Mouse (Mus musculus) midbrain, embryonic 10.5 days (tissue): ENCODE results near the gene Dhx8. TPM values are rescaled to one million over a fixed set of nuclear protein-coding genes. Genes with fewer than 3 reads are reported as not detected.

Experiments
- DNase-seq: peaks from one replicate; pipeline ENCODE4 v3.0.0-alpha.2; 2017; ENCODE audit warnings: low spot score
- H3K27ac ChIP-seq: fragments of 300-500 bp; sonication (generic); replicated peaks from 2 replicates; pipeline ENCODE4 v1.5.1; 2016; ENCODE audit warnings: mild to moderate bottlenecking
- H3K27me3 ChIP-seq: fragments of 300-500 bp; sonication (generic); 2 replicates; pipeline ENCODE4 v1.6.1; 2016; ENCODE audit warnings: low read depth, mild to moderate bottlenecking; ENCODE audit not compliant: poor library complexity, severe bottlenecking
- H3K36me3 ChIP-seq: fragments of 300-500 bp; sonication (generic); 2 replicates; pipeline ENCODE4 v1.6.1; 2016; ENCODE audit warnings: mild to moderate bottlenecking, moderate library complexity
- H3K4me1 ChIP-seq: fragments of 300-500 bp; sonication (generic); 2 replicates; pipeline ENCODE4 v1.6.1; 2016
- H3K4me3 ChIP-seq: fragments of 300-500 bp; sonication (generic); 2 replicates; pipeline ENCODE4 v1.5.1; 2016; ENCODE audit warnings: mild to moderate bottlenecking, moderate library complexity
- H3K9me3 ChIP-seq: fragments of 300-500 bp; sonication (generic); replicated peaks from 2 replicates; pipeline ENCODE4 v1.6.1; 2016; ENCODE audit warnings: mild to moderate bottlenecking
- WGBS: fragments of 180-500 bp; shearing (Covaris S2); methylation state at CpG from one replicate; pipeline ENCODE4 v1.1.7; 2016; 5-methylcytosine and 5-hydroxymethylcytosine counted together
- polyA plus RNA-seq: library from polyadenylated mRNA; unstranded; fragments of >200 nt; fragmentation: Nextera tagmentation; extraction: Ambion mirVana; gene quantifications from 2 replicates; pipeline ENCODE4 v1.2.1, GENCODE M21; 2016

Dhx8 gene
- polyA plus RNA-seq, 1 experiment from 2014 or later, result 40.0 TPM

GRCm38 (mm10) chr11:101813259-101813658 is 80.5 kb downstream of the Dhx8 start:
- Histone ChIP-seq H3K36me3 (no peaks in the 10 kb centered on the region), H3K27me3 (peaks cover 50% of the 10 kb centered on the region), H3K4me1 (peaks cover 36% of the 10 kb centered on the region), H3K4me3 (no peak overlapping the region), H3K9me3 (no peaks in the 10 kb centered on the region), H3K27ac (no peak overlapping the region)
- WGBS, result 2% methylated on average over 7 of the region's 7 CpGs
- DNase-seq, result peak; percentile 74

- H3K9me3 ChIP-seq, result no peaks in the 10 kb centered on the region
- H3K27me3 ChIP-seq, result peaks cover 40% of the 10 kb centered on the region
- WGBS, result 10% methylated on average over 23 of the region's 23 CpGs
- H3K36me3 ChIP-seq, result no peaks in the 10 kb centered on the region
- H3K4me3 ChIP-seq, result peak overlapping the region; percentile 51
- H3K27ac ChIP-seq, result peak overlapping the region; percentile 76
- peak; percentile 91 for DNase-seq
- H3K4me1 ChIP-seq, result peaks cover 31% of the 10 kb centered on the region
Observed at GRCm38 (mm10) chr11:101814375-101815102, 81.8 kb downstream of the Dhx8 start.

- Histone ChIP-seq H3K4me1 (peaks cover 29% of the 10 kb centered on the region), H3K36me3 (no peaks in the 10 kb centered on the region), H3K27me3 (peaks cover 38% of the 10 kb centered on the region), H3K4me3 (peak overlapping the region; percentile 51), H3K27ac (peak overlapping the region; percentile 76), H3K9me3 (no peaks in the 10 kb centered on the region; the same call in 1 of the 2 replicates)
- peak; percentile 32 for DNase-seq
- 19% methylated on average over 22 of the region's 22 CpGs for WGBS
Observed at GRCm38 (mm10) chr11:101815103-101816085, 82.7 kb downstream of the Dhx8 start.

Other genes with a start within 250 kb of the Dhx8 start
- 21.6 and 23.0 TPM in 2 replicates for gene Brca1, start 181.0 kb upstream of the Dhx8 start, polyA plus RNA-seq
- 69.9 and 83.7 TPM in 2 replicates for gene Nbr1, start 180.8 kb upstream of the Dhx8 start, polyA plus RNA-seq
- gene Tmem106a, start 150.7 kb upstream of the Dhx8 start, polyA plus RNA-seq, result 2.0 and 3.9 TPM in 2 replicates
- gene Gm11634, start 133.7 kb upstream of the Dhx8 start, polyA plus RNA-seq, result 0.22 TPM in 1 of 2 replicates, not detected in the other
- 35.2 and 39.2 TPM in 2 replicates for gene Rdm1, start 105.7 kb upstream of the Dhx8 start, polyA plus RNA-seq
- gene Arl4d, start 67.4 kb upstream of the Dhx8 start, polyA plus RNA-seq, result 4.3 and 4.4 TPM in 2 replicates
- gene Etv4, start 52.5 kb downstream of the Dhx8 start, polyA plus RNA-seq, result 9.4 and 10.5 TPM in 2 replicates
- 0.11 and 0.30 TPM in 2 replicates for gene Meox1, start 161.5 kb downstream of the Dhx8 start, polyA plus RNA-seq
- gene Sost, start 234.1 kb downstream of the Dhx8 start, polyA plus RNA-seq, result 0.25 and 0.26 TPM in 2 replicates